Mouse (Mus musculus) stomach, embryonic 14.5 days (tissue): Measurements from ENCODE around the gene Olfm1. TPM values are rescaled to one million over a fixed set of nuclear protein-coding genes. Genes with fewer than 3 reads are reported as not detected.

ENCODE experiments used
- ATAC-seq: fragments of 200-750 bp; cut with Nextera tagmentation; 2 replicates; pipeline ENCODE4 v1.8.0; 2017; ENCODE audit warnings: low read depth, moderate TSS enrichment; ENCODE audit not compliant: insufficient number of reproducible peaks, insufficient read depth, low FRiP score
- H3K27ac ChIP-seq: fragments of 300-500 bp; sonication (generic); 2 replicates; pipeline ENCODE4 v1.5.1; 2014; ENCODE audit warnings: mild to moderate bottlenecking, low read length, moderate library complexity, mixed read lengths
- H3K27me3 ChIP-seq: fragments of 300-500 bp; sonication (generic); 2 replicates; pipeline ENCODE4 v1.6.1; 2014; ENCODE audit warnings: low read length, control low read depth, mixed read lengths; ENCODE audit not compliant: control insufficient read depth, insufficient read depth
- H3K36me3 ChIP-seq: fragments of 300-500 bp; sonication (generic); 2 replicates; pipeline ENCODE4 v1.6.1; 2014; ENCODE audit warnings: mild to moderate bottlenecking, control low read depth, low read length, moderate library complexity, mixed read lengths; ENCODE audit not compliant: control insufficient read depth, insufficient read depth
- H3K4me1 ChIP-seq: fragments of 300-500 bp; sonication (generic); 2 replicates; pipeline ENCODE4 v1.6.1; 2014; ENCODE audit warnings: low read length, control low read depth, mixed read lengths; ENCODE audit not compliant: control insufficient read depth, insufficient read depth
- H3K4me2 ChIP-seq: fragments of 300-500 bp; sonication (generic); replicated peaks from 2 replicates; pipeline ENCODE4 v1.6.1; 2014; ENCODE audit warnings: low read depth, low read length, control low read depth
- H3K4me3 ChIP-seq: fragments of 300-500 bp; sonication (generic); 2 replicates; pipeline ENCODE4 v1.5.1; 2014; ENCODE audit warnings: low read depth, low read length, control low read depth
- H3K9ac ChIP-seq: fragments of 300-500 bp; sonication (generic); replicated peaks from 2 replicates; pipeline ENCODE4 v1.6.1; 2014; ENCODE audit warnings: low read depth, mild to moderate bottlenecking, control low read depth, low read length, moderate library complexity, mixed read lengths
- H3K9me3 ChIP-seq: fragments of 300-500 bp; sonication (generic); 2 replicates; pipeline ENCODE4 v1.6.1; 2016; ENCODE audit warnings: low read depth, low read length, control low read depth; ENCODE audit not compliant: control insufficient read depth
- WGBS: fragments of 180-500 bp; shearing (Covaris S2); extraction: QIAGEN DNeasy Blood & Tissue Kit; methylation state at CpG from one replicate; pipeline ENCODE4 v1.1.7; 2014; 5-methylcytosine and 5-hydroxymethylcytosine counted together
- polyA plus RNA-seq: library from polyadenylated mRNA; unstranded; fragments of >200 nt; fragmentation: Nextera tagmentation; extraction: Ambion mirVana; gene quantifications from 2 replicates; pipeline ENCODE4 v1.2.1, GENCODE M21; 2014

Olfm1 gene
- polyA plus RNA-seq, 1 experiment from 2014 or later, result 18.8 TPM

DNA sequence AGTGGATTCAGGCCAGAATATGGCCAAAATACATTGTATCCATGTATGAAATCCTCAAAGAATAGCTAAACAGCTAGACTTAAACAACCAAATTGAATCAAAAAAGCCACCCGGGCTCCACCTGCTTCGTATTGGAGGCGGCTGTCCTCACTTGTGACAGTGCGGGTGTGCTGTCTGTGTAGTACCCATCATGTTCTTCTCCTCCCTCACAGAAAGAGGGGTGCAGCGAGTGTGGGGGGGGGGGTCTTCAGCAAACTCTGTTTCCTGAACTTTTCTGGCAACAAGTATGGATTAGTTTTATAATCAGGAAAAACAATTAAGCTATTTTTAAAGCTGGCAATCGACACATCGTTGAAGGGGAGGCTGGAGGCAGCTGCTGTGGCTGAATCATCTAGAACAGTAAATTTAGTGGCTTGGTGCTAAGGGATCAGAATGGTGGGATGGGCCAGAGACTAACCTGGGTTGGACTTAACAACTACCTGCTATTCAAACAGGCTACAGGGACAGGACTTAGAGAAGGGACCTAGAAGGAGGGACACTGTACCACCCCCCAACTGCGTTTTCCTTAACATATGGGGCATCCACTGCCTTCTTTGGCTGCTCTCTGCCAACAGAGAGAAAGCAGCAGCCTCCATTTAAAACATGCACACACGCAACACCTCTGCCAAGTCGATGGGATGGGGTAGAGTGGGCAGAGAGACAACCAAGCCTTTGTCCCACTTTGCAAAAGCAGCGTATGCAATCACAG lies 79.6 kb downstream of the Olfm1 start:
- no peaks in the 10 kb centered on the region for H3K4me1 ChIP-seq
- H3K4me3 ChIP-seq, result no peak overlapping the region
- H3K27ac ChIP-seq, result no peak overlapping the region
- 75% methylated on average over 11 of the region's 11 CpGs for WGBS
- no peaks in the 10 kb centered on the region for H3K9me3 ChIP-seq
- H3K36me3 ChIP-seq, result no peaks in the 10 kb centered on the region
- no peaks in the 10 kb centered on the region for H3K27me3 ChIP-seq
- H3K4me2 ChIP-seq, result no peak overlapping the region
- ATAC-seq, result no peak
- H3K9ac ChIP-seq, result no peak overlapping the region

GRCm38 (mm10) chr2:28274006-28274405 lies 81.2 kb downstream of the Olfm1 start:
- H3K27ac ChIP-seq, result no peak overlapping the region
- H3K27me3 ChIP-seq, result no peaks in the 10 kb centered on the region
- H3K9ac ChIP-seq, result no peak overlapping the region
- H3K4me1 ChIP-seq, result no peaks in the 10 kb centered on the region
- H3K36me3 ChIP-seq, result no peaks in the 10 kb centered on the region
- no peak overlapping the region for H3K4me3 ChIP-seq
- H3K4me2 ChIP-seq, result no peak overlapping the region
- no peak for ATAC-seq
- H3K9me3 ChIP-seq, result no peaks in the 10 kb centered on the region
- WGBS, result 80% methylated on average over 5 of the region's 5 CpGs

- Histone ChIP-seq H3K27ac (no peak overlapping the region), H3K36me3 (no peaks in the 10 kb centered on the region), H3K9me3 (no peaks in the 10 kb centered on the region), H3K9ac (no peak overlapping the region), H3K27me3 (no peaks in the 10 kb centered on the region), H3K4me3 (no peak overlapping the region), H3K4me1 (no peaks in the 10 kb centered on the region), H3K4me2 (no peak overlapping the region)
- no peak for ATAC-seq
- 82% methylated on average over 3 of the region's 3 CpGs for WGBS
Measured at GRCm38 (mm10) chr2:28275345-28275744, 82.6 kb downstream of the Olfm1 start.

DNA sequence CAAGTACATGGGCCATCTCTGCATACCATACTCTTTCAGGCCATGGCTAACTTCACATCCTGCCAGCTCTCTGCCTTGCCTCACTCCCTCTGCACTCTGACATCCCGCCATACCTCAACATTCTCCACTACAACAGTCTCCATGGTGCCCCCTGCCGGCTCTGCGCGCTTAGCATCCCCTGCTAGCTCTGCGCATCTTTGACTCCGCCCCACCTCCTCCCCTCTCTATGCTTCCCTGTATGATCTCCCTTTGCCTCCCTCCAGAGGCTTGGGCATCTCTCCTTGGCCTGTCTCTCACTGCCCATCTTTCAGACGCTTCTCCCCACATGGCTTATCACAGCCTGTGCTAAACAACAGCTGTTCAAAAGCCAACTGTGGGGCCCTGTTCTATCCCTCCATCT lies 85.4 kb downstream of the Olfm1 start:
- no peak overlapping the region for H3K27ac ChIP-seq
- ATAC-seq, result peak; percentile 33; the same call in 1 of the 2 replicates
- 13% methylated on average over 7 of the region's 7 CpGs for WGBS
- H3K9me3 ChIP-seq, result no peaks in the 10 kb centered on the region
- no peaks in the 10 kb centered on the region for H3K36me3 ChIP-seq
- H3K27me3 ChIP-seq, result no peaks in the 10 kb centered on the region
- no peak overlapping the region for H3K4me2 ChIP-seq
- H3K4me1 ChIP-seq, result no peaks in the 10 kb centered on the region
- no peak overlapping the region for H3K4me3 ChIP-seq
- no peak overlapping the region for H3K9ac ChIP-seq

DNA sequence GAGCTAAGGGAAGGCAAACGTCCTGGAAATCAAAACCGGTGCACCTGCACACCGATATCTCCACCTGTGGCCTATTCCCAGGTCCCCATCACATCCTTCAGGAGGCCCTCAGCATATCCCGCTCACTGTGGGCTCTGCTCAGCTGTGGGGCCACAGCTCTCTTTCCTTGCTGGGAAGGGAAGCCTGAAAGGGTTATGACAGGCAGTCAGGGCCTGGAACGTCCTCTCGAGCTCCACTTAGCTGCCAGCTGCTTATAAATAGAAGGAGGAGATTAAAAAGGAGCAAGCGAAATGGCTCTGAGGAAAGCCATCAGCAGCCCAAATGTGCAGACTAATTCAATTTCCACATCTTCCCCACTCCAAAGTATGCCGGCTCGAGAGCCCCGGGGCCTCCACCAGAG lies 86.1 kb downstream of the Olfm1 start:
- H3K27me3 ChIP-seq, result no peaks in the 10 kb centered on the region
- no peaks in the 10 kb centered on the region for H3K36me3 ChIP-seq
- no peak overlapping the region for H3K9ac ChIP-seq
- no peak overlapping the region for H3K4me3 ChIP-seq
- no peaks in the 10 kb centered on the region for H3K4me1 ChIP-seq
- H3K27ac ChIP-seq, result no peak overlapping the region
- 67% methylated on average over 10 of the region's 10 CpGs for WGBS
- no peak for ATAC-seq
- no peak overlapping the region for H3K4me2 ChIP-seq
- H3K9me3 ChIP-seq, result no peaks in the 10 kb centered on the region

Other genes with a start within 250 kb of the Olfm1 start
- 0.71 and 0.87 TPM in 2 replicates for gene Fcnb, start 108.1 kb upstream of the Olfm1 start, polyA plus RNA-seq